Comparison of ENCODE assay signal across 20 mouse cellular contexts in the genomic region with DNA sequence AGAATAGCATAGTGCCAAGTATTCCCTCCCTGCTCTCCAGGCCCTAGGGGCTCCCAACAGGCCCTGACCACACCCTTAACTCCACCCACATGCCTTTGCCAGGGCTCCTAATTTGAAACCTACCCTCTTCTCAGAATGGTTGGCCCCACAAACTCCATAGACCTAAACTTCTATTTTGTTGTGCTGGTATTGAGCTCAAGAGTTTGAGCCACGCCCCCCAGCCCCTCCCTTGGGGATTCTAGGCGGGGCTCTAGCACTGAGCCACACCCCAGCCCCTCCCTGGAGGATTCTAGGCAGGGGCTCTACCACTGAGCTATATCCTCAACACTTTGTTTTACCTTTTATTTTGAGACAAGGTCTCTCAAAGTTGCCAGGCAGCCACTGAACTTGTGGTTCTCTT. TPM values are rescaled to one million over a fixed set of nuclear protein-coding genes. Genes with fewer than 3 reads are reported as not detected.
DNase-seq lines count a peak whose midpoint lies in the region; ATAC-seq lines count a peak whose summit lies in the region.
"Had no signal": no experiment of that assay in that cellular context is flagged by ENCODE, and none has a peak within 500 bp of the region (broad histone marks: within the 10 kb centered on the region; RNA-seq: fewer than 3 reads in every experiment).

No protein-coding gene starts in this region.

- no peak overlapping the region for H3K9ac ChIP-seq in liver, embryonic 11.5 days (ENCODE audit: low read depth, low read length)
- H3K9ac ChIP-seq: hindbrain, embryonic 15.5 days; limb, embryonic 12.5 days; lung, embryonic 14.5 days had no signal

- H3K4me1 ChIP-seq in liver, embryonic 11.5 days (replicated peaks; ENCODE audit: control insufficient read depth, insufficient read depth, low read length) = peaks cover 8% of the 10 kb centered on the region; the same call in 1 of the 2 replicates

- ATAC-seq in liver, embryonic 11.5 days (replicated peaks; ENCODE audit: low FRiP score) = no peak
- ATAC-seq: CD4-positive, CD25-positive, alpha-beta regulatory T cell, adult 4 months; intestine, postnatal 0 days; Patski had no signal

- H3K27ac ChIP-seq in liver, embryonic 11.5 days (ENCODE audit: low read depth, low read length) = no peak overlapping the region
- H3K27ac ChIP-seq: heart, embryonic 10.5 days; hindbrain, embryonic 15.5 days; limb, embryonic 12.5 days had no signal

- no peaks in the 10 kb centered on the region for H3K27me3 ChIP-seq in liver, embryonic 11.5 days (replicated peaks; ENCODE audit: control insufficient read depth, insufficient read depth, low read length)
- H3K27me3 ChIP-seq: hindbrain, embryonic 15.5 days; limb, embryonic 12.5 days; Patski had no signal

- no peaks in the 10 kb centered on the region for H3K9me3 ChIP-seq in liver, embryonic 11.5 days (ENCODE audit: control insufficient read depth, low read length)
- H3K9me3 ChIP-seq: heart, embryonic 10.5 days; hindbrain, embryonic 15.5 days; limb, embryonic 12.5 days had no signal

- H3K4me2 ChIP-seq in liver, embryonic 11.5 days = no peak overlapping the region
- H3K4me2 ChIP-seq: hindbrain, embryonic 15.5 days; limb, embryonic 12.5 days; lung, embryonic 14.5 days had no signal

- 31% methylated on average over 2 of the region's 2 CpGs for WGBS in liver, embryonic 11.5 days

- no peaks in the 10 kb centered on the region for H3K36me3 ChIP-seq in liver, embryonic 11.5 days (ENCODE audit: control insufficient read depth, insufficient read depth, low read length)
- H3K36me3 ChIP-seq: hindbrain, embryonic 15.5 days; limb, embryonic 12.5 days had no signal

- no peak overlapping the region for H3K4me3 ChIP-seq in liver, embryonic 11.5 days (ENCODE audit: low read depth, low read length)
- H3K4me3 ChIP-seq: heart, embryonic 10.5 days; hindbrain, embryonic 15.5 days; limb, embryonic 12.5 days had no signal

- DNase-seq in liver (peak; percentile 24), R1 (ENCODE audit: low read depth, low spot score) (peak; percentile 91)
- no peak for DNase-seq in liver, embryonic 11.5 days (ENCODE audit: low spot score)
- DNase-seq in B cell, adult 2 months = peak; percentile 28 to 45
- DNase-seq in testis, postnatal 10 days (ENCODE audit: low spot score) = peak; percentile 63
- no peak for DNase-seq in ovary, adult 18-20 months (ENCODE audit: low spot score)
- no peak for DNase-seq in cerebellum, postnatal 14 days
- DNase-seq: cerebellum, adult 9-11 months; gastrocnemius, postnatal 36 days; lung, embryonic 14.5 days; thymus, postnatal 4 days had no signal

RNA-seq across cellular contexts. Expression of a gene that starts 3.0 kb away (rescaled TPM):
- polyA plus RNA-seq in liver, embryonic 11.5 days (2014; fragmentation: Nextera tagmentation; extraction: Ambion mirVana) = 15.2 and 16.6 TPM in 2 replicates
- polyA plus RNA-seq: CD4-positive, CD25-positive, alpha-beta regulatory T cell, adult 4 months; forebrain, embryonic 11.5 days; frontal cortex, adult 2 months; hindbrain, embryonic 15.5 days had no signal

RNA-seq across cellular contexts. Expression of a gene that starts 13.0 kb away (rescaled TPM):
- 0.78 and 0.97 TPM in 2 replicates for polyA plus RNA-seq in liver, embryonic 11.5 days (2014; fragmentation: Nextera tagmentation; extraction: Ambion mirVana)
- polyA plus RNA-seq: CD4-positive, CD25-positive, alpha-beta regulatory T cell, adult 4 months; intestine, postnatal 0 days; spleen, adult 2 months had no signal

RNA-seq across cellular contexts. Expression of a gene that starts 42.5 kb away (rescaled TPM):
- polyA plus RNA-seq in liver, embryonic 11.5 days (2014; fragmentation: Nextera tagmentation; extraction: Ambion mirVana) = 1.7 TPM in 2 replicates

RNA-seq across cellular contexts. Expression of a gene that starts 46.7 kb away (rescaled TPM):
- 20.0 and 20.3 TPM in 2 replicates for polyA plus RNA-seq in liver, embryonic 11.5 days (2014; fragmentation: Nextera tagmentation; extraction: Ambion mirVana)

Comparison
In these comparisons a context has a peak if more than half of its experiments do, and no peak if none do; other contexts are left out.
1. DNase-seq: peak in liver (single experiment), B cell, adult 2 months (2 of 2), R1 (single experiment) and testis, postnatal 10 days (single experiment); none in liver, embryonic 11.5 days (single experiment), ovary, adult 18-20 months (single experiment) and cerebellum, postnatal 14 days (0 of 2).